Mouse (Mus musculus): Measurements from ENCODE around the gene Cplx1.

DNA sequence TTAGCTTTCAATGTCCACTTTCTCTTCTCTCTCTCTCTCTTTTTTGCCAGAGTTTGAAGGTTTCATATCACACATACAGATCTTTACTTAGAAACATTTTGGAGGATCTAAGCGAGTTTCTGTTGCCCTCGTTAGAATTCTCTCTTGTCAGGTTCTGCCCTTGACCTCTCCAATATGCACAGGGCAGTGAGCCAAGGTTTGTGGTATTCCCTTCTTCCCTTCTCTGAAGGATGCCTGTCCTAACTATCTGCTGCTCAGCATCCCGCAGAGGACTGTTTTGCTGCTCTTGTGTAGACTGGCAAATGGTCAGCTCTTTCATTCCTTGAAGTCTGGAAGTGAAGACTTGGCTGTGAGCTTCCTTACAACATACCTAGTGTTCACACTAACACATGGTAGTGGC is 14.5 kb upstream of the Cplx1 start:
- TF ChIP-seq CTCF (IDR thresholded peaks at IDR 0.05; ENCODE audit: low read depth) (no peak), EP300 (IDR thresholded peaks at IDR 0.05; ENCODE audit: low read depth) (no peak)
